Mouse (Mus musculus) adrenal gland, postnatal 14 days (tissue): ENCODE measurements around the gene Sh3d21. TPM values are rescaled to one million over a fixed set of nuclear protein-coding genes. Genes with fewer than 3 reads are reported as not detected.

Experiments
- DNase-seq: peaks from one replicate; pipeline ENCODE4 v3.0.0; 2021; ENCODE audit warnings: mixed read lengths
- total RNA-seq: library from RNA; stranded (reverse); gene quantifications from 2 replicates; pipeline ENCODE4 v1.2.3, GENCODE M21; 2021

Gene Sh3d21
- total RNA-seq, 1 experiment from 2014 or later, result 3.7 TPM

DNA sequence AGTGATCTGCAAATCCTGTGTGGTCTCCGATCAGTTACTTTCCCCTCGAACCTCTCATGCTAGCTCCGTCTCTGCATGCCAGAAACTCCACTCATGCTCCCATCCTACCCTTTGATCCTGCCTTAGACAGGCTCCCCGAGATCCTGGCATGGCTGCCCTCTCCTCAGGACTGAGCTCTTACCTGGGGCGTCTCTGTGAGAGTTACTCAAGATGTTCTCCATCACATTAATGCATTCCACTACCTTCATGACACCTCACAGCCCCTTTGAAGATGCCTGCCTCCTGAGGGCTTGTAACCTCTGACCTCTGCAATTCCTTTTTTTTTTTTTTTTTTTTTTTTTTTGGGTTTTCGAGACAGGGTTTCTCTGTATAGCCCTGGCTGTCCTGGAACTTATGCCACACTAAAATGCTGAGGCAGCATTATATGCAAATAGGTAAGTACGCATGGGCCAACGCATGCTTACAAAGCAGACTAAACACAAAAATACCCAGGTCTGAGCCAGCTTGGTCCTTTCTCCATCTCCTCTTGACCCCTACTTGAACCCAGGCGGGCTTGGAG lies 16.2 kb downstream of the Sh3d21 start:
- DNase-seq, result no peak

DNA sequence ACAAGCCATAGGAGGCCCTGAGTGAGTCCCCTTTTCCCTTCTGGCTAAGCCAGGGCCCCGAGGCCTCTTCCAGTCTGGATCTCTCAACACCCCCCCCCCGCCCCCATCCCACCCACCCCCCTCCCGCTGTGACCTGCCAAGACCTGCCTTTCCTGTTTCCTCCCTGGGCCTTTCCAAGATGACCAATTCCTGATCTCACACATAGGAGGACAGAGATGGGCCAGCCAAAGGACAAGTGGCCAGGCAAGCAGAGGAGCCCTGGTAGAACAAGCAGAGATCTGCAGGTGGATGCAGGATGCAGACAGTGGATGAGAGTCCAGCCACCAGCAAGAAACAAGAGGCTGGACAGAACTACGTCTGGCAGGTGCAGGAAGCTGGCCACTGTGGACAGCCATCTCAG lies 17.9 kb downstream of the Sh3d21 start:
- no peak for DNase-seq

- DNase-seq, result peak; percentile 49
Observed at GRCm38 (mm10) chr4:126141021-126141420, 22.3 kb downstream of the Sh3d21 start.

DNA sequence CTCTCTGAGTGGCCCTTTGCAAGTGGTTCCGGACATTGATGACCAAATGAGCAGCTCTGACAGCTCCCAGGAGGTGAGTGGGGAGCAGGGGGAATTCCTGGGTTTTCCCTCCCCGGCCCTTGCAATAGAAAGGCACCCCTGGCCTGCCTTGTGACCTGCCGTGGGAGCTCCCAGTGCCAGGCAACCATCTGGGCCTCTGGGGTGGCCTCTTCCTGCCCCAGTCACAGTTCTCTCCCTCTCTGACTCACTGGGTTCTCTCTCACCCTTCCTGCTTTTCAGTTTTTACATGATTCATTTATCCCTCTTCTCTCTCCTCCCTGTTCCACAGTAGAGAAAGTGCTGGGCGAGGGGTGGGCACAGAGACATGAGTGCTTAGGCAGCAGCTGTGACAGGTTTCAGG lies 25.5 kb downstream of the Sh3d21 start:
- DNase-seq, result no peak

DNA sequence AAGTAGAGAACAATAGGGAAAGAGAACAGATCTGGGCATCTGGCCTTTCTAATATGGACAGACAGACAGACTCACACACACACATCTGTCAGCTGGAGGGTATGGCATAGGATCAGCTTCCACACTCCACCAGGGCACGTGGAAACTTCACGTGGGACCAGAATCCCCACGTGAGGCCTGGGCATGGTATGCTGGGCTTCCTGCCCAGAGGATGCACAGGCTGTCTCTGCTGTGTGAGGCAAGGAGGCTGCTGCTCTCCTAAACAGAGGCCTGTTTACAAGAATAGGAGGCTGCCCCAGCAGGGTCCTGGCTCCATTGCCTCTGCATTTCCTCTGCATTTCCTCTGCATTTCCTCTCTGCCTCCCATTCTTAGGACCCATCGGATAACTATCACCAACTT lies 28.7 kb downstream of the Sh3d21 start:
- DNase-seq, result no peak

GRCm38 (mm10) chr4:126134236-126134635 lies 29.1 kb downstream of the Sh3d21 start:
- DNase-seq, result no peak

GRCm38 (mm10) chr4:126132636-126133264 lies 30.5 kb downstream of the Sh3d21 start:
- no peak for DNase-seq

DNA sequence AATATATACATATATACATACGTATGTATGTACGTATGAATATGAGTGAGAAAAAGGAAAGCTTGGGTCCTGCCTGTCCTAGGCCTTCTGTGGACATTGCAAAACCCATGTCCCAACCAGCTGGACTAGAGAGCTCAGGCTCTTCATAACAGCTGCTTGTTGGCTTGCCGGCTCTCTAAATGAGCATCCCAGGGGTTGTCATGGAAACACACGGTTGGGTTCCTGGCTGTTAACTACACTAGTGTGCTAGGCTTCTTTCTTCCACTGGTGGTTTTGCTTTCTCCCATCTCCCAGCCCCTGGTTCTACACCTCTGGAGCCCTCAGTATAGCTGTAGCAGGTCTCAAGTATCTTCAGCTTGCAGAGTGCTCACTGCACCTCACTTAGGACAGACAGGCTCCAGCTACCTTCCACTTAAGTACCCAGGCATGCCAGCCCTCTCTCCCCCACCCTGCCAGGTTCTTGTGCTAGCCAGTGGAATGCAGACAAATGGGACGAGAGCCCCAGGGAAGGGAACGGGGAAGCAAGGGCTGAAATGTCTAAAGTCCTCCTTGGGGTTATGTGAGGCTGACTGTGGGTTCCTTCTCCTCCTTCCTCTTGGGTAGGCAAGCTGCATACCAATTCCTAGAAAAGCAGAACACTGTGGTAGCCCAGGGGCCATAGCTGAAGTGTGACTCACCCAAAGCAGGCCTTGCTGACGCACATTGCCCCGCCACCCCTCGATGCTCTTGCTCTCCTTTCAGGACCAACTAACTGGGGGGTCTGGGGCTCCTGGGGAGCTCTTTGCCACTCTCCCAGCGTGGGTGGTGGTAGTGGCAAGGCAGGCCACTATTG lies 31.8 kb downstream of the Sh3d21 start:
- DNase-seq, result peak; percentile 62

DNA sequence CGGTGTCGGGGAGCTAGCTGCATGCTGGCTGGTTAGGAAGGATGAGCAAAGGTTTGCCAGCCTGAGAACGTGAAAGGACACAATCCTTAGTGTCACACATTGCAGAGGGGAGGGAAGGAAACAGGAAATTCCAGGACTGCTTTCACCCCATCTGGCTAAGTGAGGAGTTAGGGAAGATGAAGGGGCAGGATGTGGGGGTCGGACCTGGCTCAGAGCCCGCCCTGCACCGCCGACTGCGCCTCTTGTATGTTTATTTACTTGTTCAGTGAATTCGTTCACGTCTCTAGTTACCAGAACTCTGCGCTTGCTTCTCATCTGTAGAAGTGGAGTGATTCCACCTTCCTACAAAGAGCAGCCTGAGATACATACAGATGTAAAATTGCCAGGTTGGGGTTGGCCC lies 32.8 kb downstream of the Sh3d21 start:
- no peak for DNase-seq

GRCm38 (mm10) chr4:126123309-126124040 lies 39.8 kb downstream of the Sh3d21 start:
- DNase-seq, result no peak

DNA sequence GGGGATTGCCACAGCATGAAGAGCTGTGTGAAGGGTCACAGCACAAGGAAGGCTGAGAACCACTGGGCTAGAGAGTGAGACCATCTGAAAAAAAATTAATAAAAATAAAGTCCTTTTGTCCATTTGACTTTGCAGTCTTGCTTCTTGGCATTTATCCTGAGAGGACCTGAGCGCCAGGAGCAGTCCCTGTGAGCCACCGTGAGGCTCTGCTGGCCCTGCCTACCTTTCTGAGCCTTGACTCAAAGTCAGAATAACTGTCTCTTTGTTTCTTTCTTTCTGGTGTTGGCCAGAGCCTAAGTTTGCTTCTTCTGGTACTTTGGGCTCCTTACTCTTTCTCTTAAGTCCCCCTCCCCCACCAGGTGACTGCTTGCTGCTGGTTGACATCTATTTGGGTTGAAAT lies 42.8 kb downstream of the Sh3d21 start:
- peak; percentile 37 for DNase-seq

GRCm38 (mm10) chr4:126120052-126120451 lies 43.2 kb downstream of the Sh3d21 start:
- no peak for DNase-seq

DNA sequence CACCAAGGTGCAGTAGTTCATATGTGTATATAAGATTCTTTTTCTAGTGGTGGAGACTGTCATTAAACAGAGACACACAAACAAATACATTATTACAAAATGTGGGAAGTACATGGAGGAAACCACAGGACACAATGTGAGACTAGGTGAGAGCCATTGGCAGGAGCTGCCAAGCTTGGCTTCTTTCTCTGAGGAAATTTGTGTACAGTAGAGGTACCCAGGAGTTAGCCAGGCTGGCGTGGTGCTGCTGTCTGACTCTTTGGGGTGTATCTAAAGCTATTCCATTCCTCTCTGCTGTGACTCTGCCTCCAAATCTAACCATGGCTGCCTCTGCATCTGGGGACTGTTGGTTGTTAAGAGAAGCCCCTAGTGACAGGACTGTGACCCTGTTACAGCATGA lies 44.2 kb downstream of the Sh3d21 start:
- no peak for DNase-seq

DNA sequence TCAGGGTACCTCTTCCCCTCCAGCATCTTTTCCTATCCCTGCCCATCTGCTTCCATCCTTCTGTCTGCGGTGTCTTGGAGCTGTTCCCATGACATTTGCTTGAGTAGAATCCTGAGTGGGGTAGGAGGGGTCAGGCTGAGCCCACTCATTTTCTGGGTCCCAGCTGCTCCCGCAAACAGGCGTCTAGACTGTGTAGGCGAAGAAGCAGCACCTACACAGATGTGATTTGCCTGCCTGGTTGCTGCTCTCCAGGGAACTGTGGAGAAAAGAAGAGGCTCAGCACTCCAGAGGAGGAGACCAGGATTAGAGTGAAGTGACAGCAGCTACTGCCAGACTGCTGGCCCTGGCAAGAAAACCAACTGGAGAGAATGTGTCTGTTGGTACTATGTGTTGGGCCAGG lies 44.6 kb downstream of the Sh3d21 start:
- no peak for DNase-seq

DNA sequence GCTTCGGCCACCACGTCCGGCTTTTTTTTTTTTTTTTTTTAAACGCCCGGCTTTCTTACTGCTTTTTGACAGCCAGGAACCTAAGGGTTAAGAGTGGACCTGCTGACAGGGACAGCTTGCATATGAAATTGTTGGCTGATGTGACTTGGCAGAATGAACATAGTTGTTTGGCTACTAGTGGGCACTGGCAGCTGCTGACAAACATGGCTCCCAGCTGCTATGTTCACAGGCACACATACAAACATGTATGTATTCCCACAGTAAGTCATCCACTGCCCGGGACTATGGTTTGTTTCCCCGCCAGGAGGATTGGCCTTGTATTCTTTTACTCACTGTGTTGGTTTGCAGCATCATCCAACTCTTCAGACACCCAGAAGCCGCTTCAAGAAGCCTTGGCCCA lies 46.2 kb downstream of the Sh3d21 start:
- no peak for DNase-seq

DNA sequence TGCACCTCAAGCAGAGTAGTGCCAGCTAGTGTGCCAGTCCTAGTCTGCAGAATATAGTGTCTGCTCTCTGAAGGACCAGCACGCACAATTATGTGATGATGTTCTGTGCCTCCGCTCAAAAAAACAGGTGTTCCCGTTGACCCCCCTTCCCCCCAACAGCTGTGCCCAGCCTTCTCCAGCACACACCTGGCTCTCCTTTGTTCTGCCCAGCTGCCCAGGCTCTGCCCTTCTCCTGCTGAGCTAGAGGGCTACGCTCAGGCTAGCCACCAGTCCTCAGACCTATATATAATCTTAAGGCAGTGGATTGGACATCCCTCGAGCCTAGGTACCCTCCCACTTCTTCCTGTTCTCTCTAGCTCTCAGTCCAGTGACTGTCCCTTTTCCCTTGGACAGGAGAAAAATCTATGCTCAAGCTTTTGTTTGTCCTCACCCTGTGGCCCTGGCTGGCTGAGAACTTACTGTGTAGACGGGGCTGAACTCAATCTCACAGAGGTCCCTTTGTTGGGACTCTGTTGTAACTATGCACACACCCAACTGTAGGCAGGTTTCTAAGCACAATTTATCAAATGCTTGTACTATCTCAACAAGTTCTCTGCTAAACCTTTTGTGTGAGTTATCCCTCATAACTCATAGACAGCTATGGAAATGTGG lies 47.3 kb downstream of the Sh3d21 start:
- no peak for DNase-seq

- no peak for DNase-seq
Observed at GRCm38 (mm10) chr4:126115411-126115810, 47.9 kb downstream of the Sh3d21 start.

GRCm38 (mm10) chr4:126113943-126114342 lies 49.3 kb downstream of the Sh3d21 start:
- peak; percentile 88 for DNase-seq

DNA sequence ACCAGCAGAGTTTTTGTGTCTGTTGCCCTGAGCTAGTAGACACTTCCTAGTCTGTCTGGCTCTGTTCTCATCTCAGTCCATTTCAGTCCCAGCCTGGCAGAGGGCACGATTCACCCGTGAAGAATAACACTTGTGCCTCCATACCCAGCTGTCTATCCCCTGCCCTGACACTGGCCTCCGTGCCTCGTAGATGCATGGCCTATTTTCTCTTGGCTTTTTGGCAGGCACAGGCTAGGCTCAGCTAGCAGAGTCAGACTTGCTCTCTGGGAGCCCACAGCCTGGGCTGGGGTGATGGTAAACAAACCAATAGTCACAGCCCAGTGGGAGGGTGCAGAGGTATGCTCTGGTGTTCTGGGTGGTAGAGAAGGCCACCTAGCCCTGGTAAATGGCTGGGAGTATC lies 50.0 kb downstream of the Sh3d21 start:
- no peak for DNase-seq

DNA sequence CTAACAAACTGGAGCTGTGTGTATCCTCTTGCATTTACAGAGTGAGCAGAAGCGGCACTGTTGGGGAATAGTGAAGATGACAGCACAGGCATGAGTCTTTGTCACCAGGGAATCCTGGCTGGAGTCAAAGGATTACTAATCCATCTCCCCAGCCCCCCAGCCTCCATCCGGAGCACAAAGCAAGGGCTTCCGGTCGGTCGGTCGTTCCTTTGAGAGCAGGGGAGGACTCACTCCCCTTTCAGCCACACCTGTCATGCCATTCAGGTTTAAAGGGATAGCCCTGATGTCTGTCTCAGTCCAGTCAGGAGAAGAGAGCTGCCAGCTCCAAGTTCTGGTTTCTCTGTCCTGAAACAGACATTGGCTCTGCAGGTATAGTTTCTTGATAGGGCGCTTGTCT lies 52.1 kb downstream of the Sh3d21 start:
- DNase-seq, result peak; percentile 68

DNA sequence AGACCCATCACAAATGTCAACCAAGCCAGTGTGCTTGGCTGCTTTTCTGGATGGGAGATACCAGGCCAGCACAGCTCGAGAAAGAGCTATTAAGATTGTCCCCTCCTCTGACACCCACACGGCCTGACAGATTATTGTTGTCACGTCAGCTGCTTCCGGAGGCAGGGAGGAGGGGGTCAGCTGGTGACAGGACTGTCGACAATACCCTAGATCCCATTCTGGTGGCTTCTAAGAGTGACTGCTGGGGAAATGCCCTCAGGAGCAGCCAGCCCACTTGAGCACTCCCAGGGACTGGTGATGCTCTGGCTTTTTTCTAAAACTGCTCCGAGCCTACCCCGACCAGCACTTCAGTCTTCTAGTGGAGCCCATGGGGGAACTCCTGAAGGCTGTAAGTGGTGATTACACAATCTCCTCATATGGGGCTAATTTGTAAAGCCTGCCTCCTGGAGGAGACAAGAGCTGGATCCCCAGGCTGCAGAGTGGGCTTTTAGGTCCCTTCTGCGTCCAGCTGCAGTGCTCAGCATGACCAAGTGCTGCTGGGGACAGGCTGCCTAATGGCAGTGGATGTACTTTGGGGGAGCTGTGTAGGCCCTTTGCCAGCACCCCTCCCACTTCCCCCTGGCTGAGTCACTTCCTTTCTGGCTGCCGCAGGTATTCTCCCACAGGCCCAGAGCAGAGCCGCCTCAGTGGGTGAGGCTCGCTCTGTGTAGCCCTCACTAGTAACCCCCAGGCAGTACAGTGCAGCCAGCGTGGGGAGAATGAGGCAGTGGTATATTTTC lies 52.7 kb downstream of the Sh3d21 start:
- DNase-seq, result peak; percentile 86
